Mouse (Mus musculus): ENCODE measurements at regions not wholly inside any gene's neighbourhood (a gene's known extent, or its start where the extent isn't known, plus 50 kb on each side); places are given as distances from the start of the nearest gene placed in this dataset.
"Not testable (repeated sequence)": the region's sequence is repeated elsewhere in the genome, so short reads cannot be mapped to it uniquely, and the experiment has no call there.

GRCm38 (mm10) chr13:18651658-18652057 lies 65.4 kb upstream of the Vps41 start:
- peak in 1 of 2 experiments; percentile 3 for DNase-seq (ENCODE audit: low spot score in 2 of 2)

- DNase-seq (ENCODE audit: low spot score in 2 of 2) = no peak
Measured at GRCm38 (mm10) chr13:18614763-18615616, 102.1 kb upstream of the Vps41 start.

- no peak for DNase-seq (ENCODE audit: low spot score in 2 of 2)
Measured at GRCm38 (mm10) chr13:18580718-18581550, 136.2 kb upstream of the Vps41 start.

- DNase-seq (ENCODE audit: low spot score in 2 of 2) = no peak
Measured at GRCm38 (mm10) chr13:18576016-18576415, 141.1 kb upstream of the Vps41 start.

GRCm38 (mm10) chr13:18575599-18575998 lies 141.5 kb upstream of the Vps41 start:
- no peak for DNase-seq (ENCODE audit: low spot score in 2 of 2)

GRCm38 (mm10) chr13:18542032-18542431 lies 144.5 kb upstream of the Pou6f2 start:
- not testable (repeated sequence) for DNase-seq (ENCODE audit: low spot score in 2 of 2)

- DNase-seq (ENCODE audit: low spot score in 2 of 2) = no peak
Measured at GRCm38 (mm10) chr13:18530509-18530908, 133.0 kb upstream of the Pou6f2 start.

GRCm38 (mm10) chr13:18498159-18498558 lies 100.7 kb upstream of the Pou6f2 start:
- DNase-seq (ENCODE audit: low spot score in 2 of 2) = no peak

- no peak for DNase-seq (ENCODE audit: low spot score in 2 of 2)
Measured at GRCm38 (mm10) chr13:18497582-18498157, 100.2 kb upstream of the Pou6f2 start.

GRCm38 (mm10) chr13:18495021-18495811 lies 97.7 kb upstream of the Pou6f2 start:
- peak in 1 of 2 experiments; percentile 26 for DNase-seq (ENCODE audit: low spot score in 2 of 2)

GRCm38 (mm10) chr13:18485785-18486184 lies 88.3 kb upstream of the Pou6f2 start:
- DNase-seq (ENCODE audit: low spot score in 2 of 2) = not testable (repeated sequence)

GRCm38 (mm10) chr13:18485080-18485479 lies 87.6 kb upstream of the Pou6f2 start:
- DNase-seq (ENCODE audit: low spot score in 2 of 2) = no peak

GRCm38 (mm10) chr13:18476311-18476710 lies 78.8 kb upstream of the Pou6f2 start:
- peak; percentile 13 to 62 for DNase-seq (ENCODE audit: low spot score in 2 of 2)

GRCm38 (mm10) chr13:18471534-18471933 lies 74.0 kb upstream of the Pou6f2 start:
- no peak for DNase-seq (ENCODE audit: low spot score in 2 of 2)

- DNase-seq (ENCODE audit: low spot score in 2 of 2) = no peak
Measured at GRCm38 (mm10) chr13:18465921-18466320, 68.4 kb upstream of the Pou6f2 start.

- DNase-seq (ENCODE audit: low spot score in 2 of 2) = no peak
Measured at GRCm38 (mm10) chr13:18462221-18462620, 64.7 kb upstream of the Pou6f2 start.

GRCm38 (mm10) chr13:18457337-18458236 lies 60.1 kb upstream of the Pou6f2 start:
- no peak for DNase-seq (ENCODE audit: low spot score in 2 of 2)
